ENCODE assay signal across 8 mouse cellular contexts in genomic region chr2:153478583-153478982, GRCm38 (mm10). TPM values are rescaled to one million over a fixed set of nuclear protein-coding genes. Genes with fewer than 3 reads are reported as not detected.
A peak's percentile ranks its signal among the peaks of the same experiment; 100 is the strongest.
DNase-seq lines count a peak whose midpoint lies in the region; ATAC-seq and TF ChIP-seq lines count a peak whose summit lies in the region.

No protein-coding gene starts in this region.

- peak; percentile 54 for ATAC-seq in inflammation-experienced regulatory T-cells, adult 6 months
- peak; percentile 63; the same call in 1 of the 2 replicates for ATAC-seq in limb, embryonic 11.5 days (ENCODE audit: insufficient number of reproducible peaks, low FRiP score, low TSS enrichment, low read depth)
- peak; percentile 80 for ATAC-seq in midbrain, embryonic 11.5 days (ENCODE audit: low FRiP score)

- TF ChIP-seq POLR2A in testis, adult 2 months (IDR thresholded peaks at IDR 0.05; ENCODE audit: control insufficient read depth, low read depth, low read length) = no peak
- no peak for TF ChIP-seq POLR2A in spleen, adult 2 months (IDR thresholded peaks at IDR 0.05; ENCODE audit: low read depth, low read length)

- no peak overlapping the region for H3K9ac ChIP-seq in limb, embryonic 11.5 days (ENCODE audit: low read length)
- H3K9ac ChIP-seq in midbrain, embryonic 11.5 days (ENCODE audit: low read length) = no peak overlapping the region

- WGBS in limb, embryonic 11.5 days = 2% methylated on average over 4 of the region's 4 CpGs
- 6% methylated on average over 4 of the region's 4 CpGs for WGBS in midbrain, embryonic 11.5 days
- WGBS in spleen, adult 2 months = 23% methylated on average over 4 of the region's 4 CpGs

- DNase-seq in testis, postnatal 14 days (ENCODE audit: low spot score) = no peak
- peak; percentile 90 for DNase-seq in embryo, embryonic 10.5 days (ENCODE audit: low spot score)
- DNase-seq in gastrocnemius, postnatal 4 days (ENCODE audit: low spot score in 2 of 2) = peak; percentile 56 to 77
- DNase-seq in limb, embryonic 11.5 days (ENCODE audit: low spot score) = peak; percentile 82
- peak; percentile 96 for DNase-seq in midbrain, embryonic 11.5 days (ENCODE audit: low spot score, missing footprints)
- DNase-seq in spleen, adult 2 months (ENCODE audit: low read depth in 1 of 2, low spot score in 2 of 2) = peak; percentile 28 to 53

- no peaks in the 10 kb centered on the region; the same call in 1 of the 2 replicates for H3K4me1 ChIP-seq in testis, adult 2 months (ENCODE audit: control insufficient read depth, insufficient read depth, low read length)
- peaks cover 8% of the 10 kb centered on the region for H3K4me1 ChIP-seq in limb, embryonic 11.5 days (ENCODE audit: control insufficient read depth, insufficient read depth, low read length)
- H3K4me1 ChIP-seq in midbrain, embryonic 11.5 days (ENCODE audit: control insufficient read depth, insufficient read depth, low read length) = peaks cover 12% of the 10 kb centered on the region
- H3K4me1 ChIP-seq in spleen, adult 2 months (ENCODE audit: control insufficient read depth, insufficient read depth, insufficient read length) = peaks cover 6% of the 10 kb centered on the region; the same call in 1 of the 2 replicates

- no peaks in the 10 kb centered on the region for H3K9me3 ChIP-seq in limb, embryonic 11.5 days (ENCODE audit: control insufficient read depth, low read length)
- H3K9me3 ChIP-seq in midbrain, embryonic 11.5 days (ENCODE audit: control insufficient read depth, low read length) = no peaks in the 10 kb centered on the region

- no peak overlapping the region for H3K4me2 ChIP-seq in limb, embryonic 11.5 days (ENCODE audit: low read depth, severe bottlenecking)
- H3K4me2 ChIP-seq in midbrain, embryonic 11.5 days = no peak overlapping the region

- no peaks in the 10 kb centered on the region; the same call in none of the 2 replicates for H3K36me3 ChIP-seq in testis, adult 2 months (ENCODE audit: control insufficient read depth, insufficient read depth, low read length)
- no peaks in the 10 kb centered on the region for H3K36me3 ChIP-seq in limb, embryonic 11.5 days (ENCODE audit: control insufficient read depth, insufficient read depth, low read length)
- H3K36me3 ChIP-seq in midbrain, embryonic 11.5 days (ENCODE audit: control insufficient read depth, insufficient read depth, low read length) = no peaks in the 10 kb centered on the region
- no peaks in the 10 kb centered on the region for H3K36me3 ChIP-seq in spleen, adult 2 months (ENCODE audit: control insufficient read depth, insufficient read depth, low read length)

- TF ChIP-seq CTCF in testis, adult 2 months (IDR thresholded peaks at IDR 0.05; ENCODE audit: control insufficient read depth, insufficient read depth, insufficient replicate concordance, low read depth, low read length) = peak; percentile 53; the same call in 1 of the 2 replicates
- TF ChIP-seq CTCF in spleen, adult 2 months (IDR thresholded peaks at IDR 0.05; ENCODE audit: extremely low read depth, insufficient read depth, insufficient read length, insufficient replicate concordance) = peak; percentile 93; the same call in 1 of the 2 replicates

- no peaks in the 10 kb centered on the region for H3K27me3 ChIP-seq in testis, adult 2 months (ENCODE audit: control insufficient read depth, insufficient read depth, low read length)
- H3K27me3 ChIP-seq in limb, embryonic 11.5 days (ENCODE audit: control insufficient read depth, insufficient read depth, low read length) = no peaks in the 10 kb centered on the region
- no peaks in the 10 kb centered on the region; the same call in 1 of the 2 replicates for H3K27me3 ChIP-seq in midbrain, embryonic 11.5 days (ENCODE audit: control insufficient read depth, insufficient read depth, low read length)
- no peaks in the 10 kb centered on the region for H3K27me3 ChIP-seq in spleen, adult 2 months (ENCODE audit: control insufficient read depth, insufficient read depth, low read length)

- no peak overlapping the region for H3K4me3 ChIP-seq in testis, adult 2 months (ENCODE audit: control insufficient read depth, low read depth, low read length)
- H3K4me3 ChIP-seq in limb, embryonic 11.5 days (ENCODE audit: low read depth, low read length) = no peak overlapping the region
- H3K4me3 ChIP-seq in midbrain, embryonic 11.5 days (ENCODE audit: low read depth, low read length) = no peak overlapping the region
- H3K4me3 ChIP-seq in spleen, adult 2 months (ENCODE audit: extremely low read depth, insufficient read depth, insufficient read length) = no peak overlapping the region

- no peak overlapping the region for H3K27ac ChIP-seq in testis, adult 2 months (ENCODE audit: control insufficient read depth, insufficient read depth, low read depth, low read length)
- no peak overlapping the region for H3K27ac ChIP-seq in limb, embryonic 11.5 days (replicated peaks; ENCODE audit: low read depth, low read length)
- no peak overlapping the region for H3K27ac ChIP-seq in midbrain, embryonic 11.5 days (ENCODE audit: low read depth, low read length)
- H3K27ac ChIP-seq in spleen, adult 2 months (ENCODE audit: insufficient read depth, low read length) = no peak overlapping the region

RNA-seq across cellular contexts. Expression of gene 4930404H24Rik, which starts 14.0 kb away (rescaled TPM):
- polyA plus RNA-seq in testis, adult 2 months (2012; rRNA removed) = 1.9 and 4.2 TPM in 2 replicates
- total RNA-seq in gastrocnemius, postnatal 4 days (2021) = not detected
- not detected for polyA plus RNA-seq in inflammation-experienced regulatory T-cells, adult 6 months (2017; shearing (Covaris generic))
- not detected in 2 replicates for polyA plus RNA-seq in limb, embryonic 11.5 days (2014; fragmentation: Nextera tagmentation; extraction: Ambion mirVana)
- not detected in 2 replicates for polyA plus RNA-seq in midbrain, embryonic 11.5 days (2014; fragmentation: Nextera tagmentation; extraction: Ambion mirVana)
- polyA plus RNA-seq in spleen, adult 2 months (2012; rRNA removed) = not detected in 2 replicates

RNA-seq across cellular contexts. Expression of gene Nol4l, which starts 51.2 kb away (rescaled TPM):
- polyA plus RNA-seq in testis, adult 2 months (2012; rRNA removed) = 241 and 252 TPM in 2 replicates
- total RNA-seq in gastrocnemius, postnatal 4 days (2021) = 1 to 10 TPM; 7.5 to 9.1 TPM
- 1 to 10 TPM; 2.4 to 3.9 (median 2.4) TPM for polyA plus RNA-seq in inflammation-experienced regulatory T-cells, adult 6 months (2017; shearing (Covaris generic))
- 14.0 and 15.1 TPM in 2 replicates for polyA plus RNA-seq in limb, embryonic 11.5 days (2014; fragmentation: Nextera tagmentation; extraction: Ambion mirVana)
- polyA plus RNA-seq in midbrain, embryonic 11.5 days (2014; fragmentation: Nextera tagmentation; extraction: Ambion mirVana) = 19.5 and 19.9 TPM in 2 replicates
- polyA plus RNA-seq in spleen, adult 2 months (2012; rRNA removed) = 2.5 TPM in 2 replicates

Comparison
In these comparisons a context has a peak if more than half of its experiments do, and no peak if none do; other contexts are left out.
1. RNA of gene Nol4l, which starts 51.2 kb away (polyA plus RNA-seq): 241 to 252 TPM in testis, adult 2 months; 19.5 to 19.9 TPM in midbrain, embryonic 11.5 days, 14.0 to 15.1 TPM in limb, embryonic 11.5 days, 2.5 TPM in spleen, adult 2 months and 2.4 to 3.9 TPM in inflammation-experienced regulatory T-cells, adult 6 months; every median in the first group is over 10 times any median in the second.
2. Peak in every context shown above with its lines, with median percentiles within 50 percentile points of each other: ATAC-seq.